Mouse (Mus musculus) heart, embryonic 14.5 days (tissue): ENCODE data around the gene Alox12b. TPM values are rescaled to one million over a fixed set of nuclear protein-coding genes. Genes with fewer than 3 reads are reported as not detected.

Experiments used
- ATAC-seq: fragments of 200-750 bp; cut with Nextera tagmentation; 2 replicates; pipeline ENCODE4 v1.8.0; 2017; ENCODE audit warnings: low read depth, moderate TSS enrichment; ENCODE audit not compliant: insufficient number of reproducible peaks, insufficient read depth, low FRiP score
- H3K27ac ChIP-seq, 2 experiments: fragments of 200-500 bp in 1 of 2; fragments of 300-500 bp in 1 of 2; sonication (generic) in 1 of 2; replicated peaks in 1 of 2; 2 replicates each; pipeline ENCODE4 v1.5.1; 2012 to 2014; ENCODE audit warnings: low read depth in 2 of 2, low read length in 2 of 2, control low read depth in 1 of 2, mild to moderate bottlenecking in 1 of 2, mixed read lengths in 1 of 2; ENCODE audit not compliant: control insufficient read depth in 1 of 2, insufficient read depth in 1 of 2
- H3K27me3 ChIP-seq: fragments of 300-500 bp; sonication (generic); 2 replicates; pipeline ENCODE4 v1.6.1; 2014; ENCODE audit warnings: mild to moderate bottlenecking, low read length, control low read depth; ENCODE audit not compliant: control insufficient read depth, insufficient read depth
- H3K36me3 ChIP-seq: fragments of 300-500 bp; sonication (generic); 2 replicates; pipeline ENCODE4 v1.6.1; 2014; ENCODE audit warnings: mild to moderate bottlenecking, control low read depth, low read length, mixed read lengths; ENCODE audit not compliant: control insufficient read depth, insufficient read depth
- H3K4me1 ChIP-seq, 2 experiments: fragments of 200-500 bp in 1 of 2; fragments of 300-500 bp in 1 of 2; sonication (generic) in 1 of 2; 2 replicates each; pipeline ENCODE4 v1.6.1; 2012 to 2014; ENCODE audit warnings: low read length in 2 of 2, control low read depth in 1 of 2, mixed read lengths in 1 of 2; ENCODE audit not compliant: control insufficient read depth in 2 of 2, insufficient read depth in 2 of 2
- H3K4me2 ChIP-seq: fragments of 300-500 bp; sonication (generic); 2 replicates; pipeline ENCODE4 v1.6.1; 2014; ENCODE audit warnings: mild to moderate bottlenecking, low read length
- H3K4me3 ChIP-seq, 2 experiments: fragments of 200-500 bp in 1 of 2; fragments of 300-500 bp in 1 of 2; sonication (generic) in 1 of 2; 2 replicates each; pipeline ENCODE4 v1.5.1; 2012 to 2014; ENCODE audit warnings: low read length in 2 of 2, mild to moderate bottlenecking in 2 of 2, control low read depth in 1 of 2, low read depth in 1 of 2, moderate library complexity in 1 of 2; ENCODE audit not compliant: control insufficient read depth in 1 of 2, insufficient read depth in 1 of 2
- H3K9ac ChIP-seq: fragments of 300-500 bp; sonication (generic); 2 replicates; pipeline ENCODE4 v1.6.1; 2014; ENCODE audit warnings: mild to moderate bottlenecking, low read length
- H3K9me3 ChIP-seq: fragments of 300-500 bp; sonication (generic); 2 replicates; pipeline ENCODE4 v1.6.1; 2016; ENCODE audit warnings: low read length, control low read depth; ENCODE audit not compliant: control insufficient read depth
- WGBS: fragments of 180-500 bp; shearing (Covaris S2); extraction: QIAGEN DNeasy Blood & Tissue Kit; methylation state at CpG from one replicate; pipeline ENCODE4 v1.1.7; 2014; 5-methylcytosine and 5-hydroxymethylcytosine counted together
- polyA plus RNA-seq: library from polyadenylated mRNA; unstranded; fragments of >200 nt; fragmentation: Nextera tagmentation; extraction: Ambion mirVana; gene quantifications from 2 replicates; pipeline ENCODE4 v1.2.1, GENCODE M21; 2014

The Alox12b gene
- not detected in 2 replicates for polyA plus RNA-seq

- ATAC-seq, result no peak
- Histone ChIP-seq H3K9ac (no peak within 1 kb of the TSS), H3K4me3 (no peak within 1 kb of the TSS), H3K27ac (no peak within 1 kb of the TSS), H3K4me2 (peak within 1 kb of the TSS; percentile 22), H3K4me1 (peaks cover 0 to 2% of the 10 kb centered on the region in 2 experiments; a peak in 1 of 4 replicates), H3K27me3 (peaks cover 61% of the 10 kb centered on the region), H3K9me3 (no peaks in the 10 kb centered on the region), H3K36me3 (no peaks in the 10 kb centered on the region)
- WGBS, result 3% methylated on average over 18 of the region's 18 CpGs
Observed at GRCm38 (mm10) chr11:69156800-69157199, at the start of gene Alox12b. Gene Alox12b (plus strand): TSS chr11:69156989.

- H3K4me2 ChIP-seq, result no peak overlapping the region
- no peak overlapping the region for H3K27ac ChIP-seq
- H3K4me3 ChIP-seq, result no peak overlapping the region
- no peak for ATAC-seq
- 81% methylated on average over 11 of the region's 11 CpGs for WGBS
- H3K9me3 ChIP-seq, result no peaks in the 10 kb centered on the region
- no peaks in the 10 kb centered on the region for H3K27me3 ChIP-seq
- H3K4me1 ChIP-seq, result peaks cover 5 to 16% of the 10 kb centered on the region in 2 experiments
- no peak overlapping the region for H3K9ac ChIP-seq
- H3K36me3 ChIP-seq, result peaks cover 72% of the 10 kb centered on the region
Observed at GRCm38 (mm10) chr11:69107676-69108075, 49.1 kb upstream of the Alox12b start.

- Histone ChIP-seq H3K4me2 (no peak overlapping the region), H3K27ac (no peak overlapping the region), H3K27me3 (no peaks in the 10 kb centered on the region), H3K4me1 (peaks cover 5 to 16% of the 10 kb centered on the region in 2 experiments), H3K9me3 (no peaks in the 10 kb centered on the region), H3K36me3 (peaks cover 67% of the 10 kb centered on the region), H3K4me3 (no peak overlapping the region), H3K9ac (no peak overlapping the region)
- WGBS, result 90% methylated on average over 9 of the region's 9 CpGs
- no peak for ATAC-seq
Observed at GRCm38 (mm10) chr11:69108223-69108622, 48.6 kb upstream of the Alox12b start.

- no peak for ATAC-seq
- Histone ChIP-seq H3K4me2 (no peak overlapping the region), H3K4me1 (peaks cover 5 to 16% of the 10 kb centered on the region in 2 experiments), H3K27me3 (no peaks in the 10 kb centered on the region), H3K27ac (no peak overlapping the region), H3K36me3 (peaks cover 56% of the 10 kb centered on the region), H3K4me3 (no peak overlapping the region), H3K9me3 (no peaks in the 10 kb centered on the region), H3K9ac (no peak overlapping the region)
- WGBS, result 70% methylated on average over 13 of the region's 13 CpGs
Observed at GRCm38 (mm10) chr11:69109032-69109900, 47.5 kb upstream of the Alox12b start.

- H3K27me3 ChIP-seq, result no peaks in the 10 kb centered on the region
- peak overlapping the region; percentile 70 for H3K4me2 ChIP-seq
- H3K9ac ChIP-seq, result peak overlapping the region; percentile 77
- ATAC-seq, result no peak
- H3K36me3 ChIP-seq, result peaks cover 44% of the 10 kb centered on the region
- peak overlapping the region; percentile 76 to 78 for H3K27ac ChIP-seq
- peak overlapping the region; percentile 49 to 55 for H3K4me3 ChIP-seq
- H3K9me3 ChIP-seq, result no peaks in the 10 kb centered on the region
- 2% methylated on average over 30 of the region's 30 CpGs for WGBS
- peaks cover 5 to 16% of the 10 kb centered on the region in 2 experiments for H3K4me1 ChIP-seq
Observed at GRCm38 (mm10) chr11:69110319-69111046, 46.3 kb upstream of the Alox12b start.

- Histone ChIP-seq H3K4me3 (peak overlapping the region; percentile 49 to 55), H3K9ac (peak overlapping the region; percentile 77), H3K27me3 (no peaks in the 10 kb centered on the region), H3K9me3 (no peaks in the 10 kb centered on the region), H3K36me3 (peaks cover 37% of the 10 kb centered on the region), H3K4me2 (peak overlapping the region; percentile 70), H3K4me1 (peaks cover 5 to 16% of the 10 kb centered on the region in 2 experiments), H3K27ac (peak overlapping the region; percentile 76 to 78)
- no peak for ATAC-seq
- WGBS, result 3% methylated on average over 21 of the region's 21 CpGs
Observed at GRCm38 (mm10) chr11:69111051-69111810, 45.6 kb upstream of the Alox12b start.

- H3K36me3 ChIP-seq, result peaks cover 30% of the 10 kb centered on the region
- H3K27ac ChIP-seq, result peak overlapping the region in 1 of 2 experiments; percentile 78; a peak in 2 of 4 replicates
- no peaks in the 10 kb centered on the region for H3K9me3 ChIP-seq
- peak overlapping the region; percentile 70 for H3K4me2 ChIP-seq
- WGBS, result 42% methylated on average over 4 of the region's 4 CpGs
- ATAC-seq, result no peak
- no peaks in the 10 kb centered on the region for H3K27me3 ChIP-seq
- no peak overlapping the region for H3K9ac ChIP-seq
- no peak overlapping the region for H3K4me3 ChIP-seq
- H3K4me1 ChIP-seq, result peaks cover 5 to 17% of the 10 kb centered on the region in 2 experiments
Observed at GRCm38 (mm10) chr11:69111865-69112264, 44.9 kb upstream of the Alox12b start.
